Mouse (Mus musculus) G1E (cell line): Measurements from ENCODE around the gene Mmrn2. TPM values are rescaled to one million over a fixed set of nuclear protein-coding genes. Genes with fewer than 3 reads are reported as not detected.

Experiments
- ATAC-seq: 2 replicates; pipeline ENCODE4 v1.8.0; 2016; ENCODE audit warnings: mild to moderate bottlenecking; ENCODE audit not compliant: insufficient number of reproducible peaks, poor library complexity, low FRiP score, severe bottlenecking; ENCODE audit errors: extremely low read depth
- DNase-seq: peaks from one replicate; pipeline ENCODE4 v3.0.0; 2012; ENCODE audit warnings: low spot score
- H3K27me3 ChIP-seq: 2 replicates; pipeline ENCODE4 v1.6.1; 2012; ENCODE audit warnings: mild to moderate bottlenecking, low read length, inconsistent platforms; ENCODE audit not compliant: insufficient read depth
- H3K36me3 ChIP-seq: replicated peaks from 2 replicates; pipeline ENCODE3; 2012; ENCODE audit warnings: mild to moderate bottlenecking, inconsistent platforms
- H3K4me1 ChIP-seq: 2 replicates; pipeline ENCODE4 v1.6.1; 2012; ENCODE audit warnings: low read depth, low read length, inconsistent platforms, mixed read lengths; ENCODE audit not compliant: insufficient read depth
- H3K4me3 ChIP-seq: 2 replicates; pipeline ENCODE4 v1.5.1; 2012; ENCODE audit warnings: low read depth, mild to moderate bottlenecking, inconsistent platforms, low read length, moderate library complexity, mixed read lengths
- H3K9me3 ChIP-seq: replicated peaks from 2 replicates; pipeline ENCODE4 v1.6.1; 2012; ENCODE audit warnings: inconsistent platforms
- CTCF ChIP-seq: IDR thresholded peaks from 2 replicates; pipeline ENCODE4 v1.5.1; 2012; ENCODE audit warnings: low read depth, low read length, inconsistent platforms, mixed read lengths
- GATA1 ChIP-seq: IDR thresholded peaks from 2 replicates; pipeline ENCODE4 v1.6.1; 2012; ENCODE audit warnings: borderline replicate concordance, low read length, inconsistent platforms, mixed read lengths
- GATA2 ChIP-seq: IDR thresholded peaks from 2 replicates; pipeline ENCODE4 v1.6.1; 2012; ENCODE audit warnings: low read depth, low read length, inconsistent platforms, borderline replicate concordance
- POLR2AphosphoS5 ChIP-seq: IDR thresholded peaks from 2 replicates; pipeline ENCODE4 v1.6.1; 2012; ENCODE audit warnings: low read depth, low read length, inconsistent platforms; ENCODE audit not compliant: insufficient replicate concordance
- TAL1 ChIP-seq: conservative IDR thresholded peaks from 2 replicates; pipeline ENCODE4 v1.6.1; 2012; ENCODE audit warnings: low read depth, low read length, inconsistent platforms, mixed read lengths
- polyA plus RNA-seq: library from polyadenylated mRNA; stranded (reverse); fragments of >175 nt; gene quantifications from 2 replicates; pipeline ENCODE4 v1.2.3, GENCODE M21; 2012
- total RNA-seq, 2 experiments: library from RNA; stranded (forward) in 1 of 2; stranded (reverse) in 1 of 2; fragments of 200-1000 nt in 1 of 2; fragments of >200 nt in 1 of 2; fragmentation: Nextera tagmentation in 1 of 2; gene quantifications; 2 replicates each; pipeline ENCODE4 v1.2.3; 2014 to 2017

The Mmrn2 gene
- total and polyA plus RNA-seq, 3 experiments, result 0.01 to 0.11 TPM; not detected in 1

GRCm38 (mm10) chr14:34442531-34442930, 67.3 kb downstream of the Mmrn2 start:
- no peak for ATAC-seq
- no peaks in the 10 kb centered on the region for H3K36me3 ChIP-seq
- TF ChIP-seq GATA2 (no peak), TAL1 (no peak), POLR2AphosphoS5 (no peak), GATA1 (no peak), CTCF (no peak)
- H3K9me3 ChIP-seq, result no peaks in the 10 kb centered on the region
- no peak for DNase-seq
- H3K4me3 ChIP-seq, result no peak overlapping the region
- H3K27me3 ChIP-seq, result no peaks in the 10 kb centered on the region
- H3K4me1 ChIP-seq, result no peaks in the 10 kb centered on the region

DNA sequence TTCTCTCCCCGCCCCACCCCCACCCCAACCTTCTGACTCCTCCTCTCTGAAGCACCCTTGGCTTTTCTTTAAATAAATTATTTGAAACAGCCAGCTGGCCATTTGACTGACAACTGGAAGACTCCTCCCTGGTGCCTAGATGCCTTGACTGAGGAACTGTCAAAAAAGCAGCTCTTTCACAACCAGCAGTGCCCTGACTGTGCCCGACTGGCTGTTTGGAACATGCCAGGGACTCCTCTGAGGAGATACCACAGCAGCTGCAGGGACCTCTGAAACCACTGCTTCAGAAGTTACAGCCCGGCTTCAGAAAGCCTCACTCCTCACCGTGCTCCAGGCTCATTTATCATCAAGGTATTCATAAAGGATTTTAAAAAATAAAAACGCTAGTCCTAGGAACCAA, 69.1 kb downstream of the Mmrn2 start:
- TF ChIP-seq TAL1 (no peak), GATA1 (no peak), CTCF (no peak), POLR2AphosphoS5 (no peak), GATA2 (no peak)
- Histone ChIP-seq H3K36me3 (no peaks in the 10 kb centered on the region), H3K9me3 (no peaks in the 10 kb centered on the region), H3K27me3 (no peaks in the 10 kb centered on the region), H3K4me3 (no peak overlapping the region), H3K4me1 (no peaks in the 10 kb centered on the region)
- no peak for DNase-seq
- ATAC-seq, result no peak

DNA sequence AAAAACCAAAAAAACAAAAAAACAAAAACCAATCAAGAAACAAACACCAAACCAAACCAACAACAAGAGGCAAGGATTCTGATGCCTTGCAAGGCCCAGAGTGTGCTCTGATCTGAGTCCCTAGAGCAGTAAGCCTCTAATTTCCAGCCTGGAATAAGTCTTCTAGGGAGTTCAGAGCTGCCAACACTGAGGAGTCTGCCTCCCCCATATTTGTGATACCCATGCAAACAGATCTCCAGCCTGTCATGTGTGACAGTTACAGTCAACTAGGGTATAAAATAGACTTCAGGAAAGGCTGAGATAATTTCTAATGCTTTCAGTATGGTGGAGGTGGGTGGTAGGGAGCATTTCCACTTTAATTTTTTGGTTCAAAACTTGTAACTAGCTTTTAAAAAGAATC, 69.7 kb downstream of the Mmrn2 start:
- ATAC-seq (no peak), DNase-seq (no peak)
- Histone ChIP-seq H3K4me3 (no peak overlapping the region), H3K9me3 (no peaks in the 10 kb centered on the region), H3K36me3 (no peaks in the 10 kb centered on the region), H3K27me3 (no peaks in the 10 kb centered on the region), H3K4me1 (no peaks in the 10 kb centered on the region)
- TF ChIP-seq GATA2 (no peak), GATA1 (no peak), CTCF (no peak), POLR2AphosphoS5 (no peak), TAL1 (no peak)

GRCm38 (mm10) chr14:34445348-34445747, 70.1 kb downstream of the Mmrn2 start:
- DNase-seq, result no peak
- TF ChIP-seq GATA1 (no peak), GATA2 (no peak), TAL1 (no peak), POLR2AphosphoS5 (no peak), CTCF (no peak)
- Histone ChIP-seq H3K4me1 (no peaks in the 10 kb centered on the region), H3K9me3 (no peaks in the 10 kb centered on the region), H3K27me3 (no peaks in the 10 kb centered on the region), H3K4me3 (no peak overlapping the region), H3K36me3 (no peaks in the 10 kb centered on the region)
- ATAC-seq, result no peak

GRCm38 (mm10) chr14:34446624-34447023, 71.4 kb downstream of the Mmrn2 start:
- Histone ChIP-seq H3K4me3 (no peak overlapping the region), H3K27me3 (no peaks in the 10 kb centered on the region), H3K36me3 (no peaks in the 10 kb centered on the region), H3K4me1 (no peaks in the 10 kb centered on the region), H3K9me3 (no peaks in the 10 kb centered on the region)
- no peak for DNase-seq
- no peak for ATAC-seq
- no peak for TF ChIP-seq TAL1
- TF ChIP-seq GATA1, result no peak
- no peak for TF ChIP-seq CTCF
- no peak for TF ChIP-seq POLR2AphosphoS5
- no peak for TF ChIP-seq GATA2

GRCm38 (mm10) chr14:34447659-34448058, 72.4 kb downstream of the Mmrn2 start:
- H3K9me3 ChIP-seq, result no peaks in the 10 kb centered on the region
- no peaks in the 10 kb centered on the region for H3K4me1 ChIP-seq
- DNase-seq (no peak), ATAC-seq (no peak)
- no peaks in the 10 kb centered on the region for H3K27me3 ChIP-seq
- TF ChIP-seq GATA2 (no peak), TAL1 (no peak), CTCF (no peak)
- H3K4me3 ChIP-seq, result no peak overlapping the region
- no peaks in the 10 kb centered on the region for H3K36me3 ChIP-seq

DNA sequence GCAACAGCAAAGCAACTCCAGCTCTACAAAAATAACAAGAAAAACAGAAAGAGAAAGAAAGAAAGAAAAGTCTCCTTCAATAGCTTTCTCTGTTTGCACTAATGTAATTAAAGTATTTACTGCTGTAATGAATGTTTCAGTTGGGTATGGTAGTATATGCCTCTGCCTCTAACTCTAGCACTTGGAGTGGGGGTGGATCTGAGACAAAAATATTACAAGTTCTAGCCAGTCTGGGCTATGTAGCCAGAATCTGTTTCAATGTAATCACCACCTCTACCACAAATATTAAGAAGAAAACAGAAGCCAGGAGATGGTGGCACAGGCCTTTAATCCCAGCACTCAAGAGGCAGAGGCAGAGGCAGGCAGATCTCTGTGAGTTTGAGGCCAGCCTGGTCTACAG, 73.1 kb downstream of the Mmrn2 start:
- Histone ChIP-seq H3K4me3 (no peak overlapping the region), H3K27me3 (no peaks in the 10 kb centered on the region), H3K36me3 (no peaks in the 10 kb centered on the region), H3K9me3 (no peaks in the 10 kb centered on the region), H3K4me1 (no peaks in the 10 kb centered on the region)
- no peak for DNase-seq
- TF ChIP-seq GATA1, result no peak
- no peak for TF ChIP-seq CTCF
- no peak for TF ChIP-seq POLR2AphosphoS5
- TF ChIP-seq TAL1, result no peak
- TF ChIP-seq GATA2, result no peak
- no peak for ATAC-seq
